Mouse (Mus musculus): ENCODE data around the gene Mydgf.
A peak's percentile ranks its signal among the peaks of the same experiment; 100 is the strongest.

DNA sequence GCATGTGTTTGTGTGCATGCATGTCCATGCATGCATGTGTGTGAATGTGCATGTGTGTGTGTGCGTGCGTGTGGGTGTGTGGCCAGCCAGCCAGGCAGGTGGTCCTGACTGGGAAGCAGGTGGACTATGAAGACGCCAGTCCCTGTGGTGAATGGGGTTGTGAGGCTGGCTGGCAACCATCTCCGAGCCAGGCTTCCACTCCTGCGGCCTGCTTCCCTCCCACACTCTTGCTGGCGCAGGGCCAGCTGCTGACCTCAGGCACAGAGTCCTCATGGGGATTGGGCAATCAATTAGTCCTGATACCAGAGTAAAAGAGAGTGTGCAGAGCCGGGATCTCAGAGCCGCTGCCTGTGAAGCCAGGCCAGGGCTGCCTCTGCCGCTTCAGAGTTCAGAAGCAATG is 30.1 kb downstream of the Mydgf start:
- TF ChIP-seq TCF3 (IDR thresholded peaks at IDR 0.05; ENCODE audit: insufficient read length, low read depth) (peak; percentile 59), USF1 (IDR thresholded peaks at IDR 0.05; ENCODE audit: low read depth) (no peak), POLR2A (IDR thresholded peaks at IDR 0.05; ENCODE audit: insufficient read length, low read depth) (no peak)
